Mouse (Mus musculus) liver, adult 2 months (tissue): ENCODE data around the gene Uba3.

Source experiments
- CTCF ChIP-seq: fragments of 200-500 bp; IDR thresholded peaks from 2 replicates; pipeline ENCODE4 v1.5.1; 2011; ENCODE audit warnings: low read depth, low read length, control low read depth
- POLR2A ChIP-seq: fragments of 200-500 bp; IDR thresholded peaks from 2 replicates; pipeline ENCODE4 v1.6.1; 2011; ENCODE audit warnings: low read length, control low read depth; ENCODE audit not compliant: insufficient read depth; ENCODE audit errors: extremely low read depth

DNA sequence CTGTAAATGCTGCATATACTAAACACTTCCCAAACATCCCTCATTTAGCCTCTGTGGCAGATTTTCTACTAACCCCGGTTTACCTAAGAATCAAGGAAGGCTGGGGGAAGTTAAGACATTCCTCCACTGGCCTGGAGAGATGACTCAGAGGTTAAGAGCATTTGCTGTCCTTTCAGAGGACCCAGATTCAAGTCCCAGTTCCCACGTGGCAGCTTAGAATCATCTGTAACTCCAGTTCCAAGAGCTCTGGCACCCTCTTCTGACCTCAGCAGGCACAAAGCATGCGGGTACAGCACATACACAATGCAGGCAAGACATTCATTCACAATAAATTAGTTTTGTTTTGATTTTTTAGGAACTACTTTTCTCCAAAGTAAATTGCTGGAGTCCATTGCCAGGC lies 3.8 kb upstream of the Uba3 start:
- TF ChIP-seq POLR2A (no peak), CTCF (no peak)
